Mouse (Mus musculus) urinary bladder, adult 18-20 months (tissue): Measurements from ENCODE around the gene Pias1.

Experiments
- DNase-seq, 2 experiments: peaks; one replicate each; pipeline ENCODE4 v3.0.0; 2022; ENCODE audit warnings: low spot score in 2 of 2, mixed read lengths in 2 of 2

The Pias1 gene

DNA sequence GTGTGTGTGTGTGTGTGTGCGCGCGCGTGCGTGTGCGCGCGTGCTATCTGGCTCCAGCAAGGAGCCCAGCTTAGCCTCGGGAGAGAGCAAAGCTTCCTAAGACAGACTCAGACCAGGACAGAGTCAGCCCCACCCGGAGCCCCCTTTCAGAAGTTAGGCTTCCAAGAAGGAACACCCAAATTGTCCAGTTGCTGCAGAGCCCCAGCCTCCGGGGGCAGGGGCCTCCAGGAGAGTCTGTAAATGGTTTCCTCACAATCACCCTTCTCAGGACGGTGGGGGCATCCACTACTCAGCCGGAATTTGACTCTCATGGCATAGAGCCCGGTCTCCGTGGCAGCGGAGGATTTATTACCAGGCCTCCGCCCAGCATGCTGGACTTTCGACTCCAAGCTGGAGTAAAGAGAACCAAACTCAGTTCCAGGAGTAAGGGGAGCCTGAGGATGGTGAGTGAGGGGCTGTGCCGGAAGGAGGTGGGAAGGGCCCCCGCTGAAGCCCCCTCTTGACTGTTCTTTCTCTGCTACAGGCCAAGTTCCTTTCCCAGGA, 129.9 kb downstream of the Pias1 start, which contains the start of gene Calml4:
Gene Calml4 (plus strand): TSS at position 362 of the 543 bp plus-strand sequence.
- DNase-seq = peak; percentile 45 to 77

DNA sequence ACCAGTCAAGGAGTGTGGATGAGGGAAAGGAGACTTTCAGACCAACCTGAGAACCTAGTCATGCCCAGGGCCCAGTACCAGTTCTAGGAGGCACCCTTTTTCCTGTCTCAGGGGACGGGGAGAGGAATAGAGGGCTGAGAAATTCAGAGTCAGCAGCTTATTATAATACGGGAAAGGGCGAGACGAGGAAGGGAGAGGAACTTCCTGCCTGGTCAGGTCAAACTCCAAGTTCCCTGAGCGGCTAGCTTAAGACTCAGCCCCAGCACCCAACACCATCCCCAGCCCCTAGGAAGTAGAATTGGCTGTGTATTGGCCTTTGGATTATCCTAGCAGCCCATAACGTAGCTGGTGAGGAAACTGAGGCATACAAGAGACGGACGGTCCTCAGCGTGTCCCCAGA, 130.5 kb downstream of the Pias1 start:
- DNase-seq = no peak

- no peak for DNase-seq
These were observed 133.2 kb downstream of the Pias1 start for GRCm38 (mm10) chr9:62854483-62854882.

GRCm38 (mm10) chr9:62851571-62851970, 136.2 kb downstream of the Pias1 start:
- DNase-seq = no peak

DNA sequence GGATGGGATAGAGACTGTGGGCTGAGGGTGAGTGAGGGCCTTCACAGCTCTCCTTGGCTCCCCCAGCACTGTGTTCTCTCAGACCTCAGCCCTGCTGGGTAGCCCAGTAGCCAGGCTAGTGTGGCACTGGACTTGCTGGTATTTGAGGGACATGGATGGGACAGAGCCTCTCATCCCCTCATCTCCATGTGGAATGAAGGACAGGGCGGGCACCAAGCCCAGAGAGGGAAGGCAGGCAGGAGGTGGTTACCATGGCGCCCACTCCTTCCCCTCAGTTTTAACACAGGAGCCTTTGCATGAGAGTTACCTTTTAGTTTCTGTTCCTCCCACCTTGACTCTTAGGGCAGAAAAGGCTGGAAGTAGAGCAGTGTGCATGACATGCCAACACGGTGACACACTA, 139.1 kb downstream of the Pias1 start:
- DNase-seq = no peak

DNA sequence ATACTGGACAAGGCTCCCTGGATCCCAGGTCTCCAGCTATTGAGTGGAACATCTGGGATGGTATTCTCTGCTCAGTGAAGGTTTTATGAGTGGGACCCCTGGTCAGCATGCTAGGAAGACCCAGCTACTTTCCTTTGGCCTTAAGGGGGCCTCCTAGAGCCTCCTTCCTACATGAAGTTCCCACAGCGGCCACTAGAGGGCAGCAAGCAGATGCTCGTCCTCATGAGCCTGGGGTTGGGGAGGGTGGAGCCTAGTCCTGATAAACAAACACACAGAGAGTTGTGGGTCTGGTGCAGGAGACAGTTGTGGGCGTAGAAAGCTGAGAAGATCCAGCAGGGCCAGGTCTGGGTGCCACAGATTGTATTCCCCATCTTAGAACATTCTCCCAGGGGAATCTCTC, 140.0 kb downstream of the Pias1 start:
- peak; percentile 72 to 81 for DNase-seq

DNA sequence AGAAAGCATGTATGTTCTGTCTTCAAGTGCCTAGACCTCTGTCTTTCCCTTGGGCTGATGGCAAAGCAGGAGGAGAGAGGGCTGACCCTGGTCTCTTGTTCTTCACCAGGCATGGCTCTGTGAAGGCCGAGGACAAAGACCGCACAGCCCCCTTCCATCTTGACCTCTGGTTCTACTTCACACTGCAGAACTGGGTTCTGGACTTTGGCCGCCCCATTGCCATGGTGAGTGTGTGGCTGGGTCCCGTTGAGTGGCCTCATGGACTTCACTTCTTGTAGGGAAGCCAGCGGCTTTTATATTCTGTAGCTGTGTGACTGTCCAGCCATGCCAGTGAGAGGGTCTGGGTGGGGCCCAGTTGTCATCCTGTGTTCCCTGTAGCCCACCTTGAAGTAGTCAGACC, 143.3 kb downstream of the Pias1 start:
- no peak for DNase-seq

- DNase-seq = no peak
These were observed 144.2 kb downstream of the Pias1 start for GRCm38 (mm10) chr9:62843356-62844024.

GRCm38 (mm10) chr9:62839172-62839770, 148.5 kb downstream of the Pias1 start:
- no peak for DNase-seq

- peak; percentile 63 to 78 for DNase-seq
These were observed 149.1 kb downstream of the Pias1 start, which contains the start of gene Cln6 for GRCm38 (mm10) chr9:62838506-62839171. Gene Cln6, plus strand, starts transcription at chr9:62838785.

GRCm38 (mm10) chr9:62838146-62838505, 149.6 kb downstream of the Pias1 start:
- no peak for DNase-seq

DNA sequence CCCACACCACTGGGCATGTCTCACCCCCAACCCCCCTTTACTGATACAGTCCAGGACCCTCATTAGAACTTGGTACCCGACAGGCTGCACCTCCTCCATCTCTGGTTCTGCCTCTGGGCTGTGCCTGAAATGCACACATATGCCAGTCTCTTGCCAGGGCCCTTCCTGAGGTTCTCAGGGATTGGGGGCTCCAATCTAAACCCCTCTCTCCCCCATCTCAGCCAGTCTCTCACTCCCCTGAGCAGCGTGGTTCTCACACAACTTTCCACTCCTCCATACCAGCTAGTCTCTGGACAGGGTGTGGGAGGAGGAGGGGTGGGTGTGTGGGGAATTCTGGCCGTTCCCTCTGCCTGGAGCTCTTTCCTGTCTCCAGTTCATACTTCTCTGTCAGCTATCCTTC, 150.1 kb downstream of the Pias1 start:
- no peak for DNase-seq

GRCm38 (mm10) chr9:62835705-62836446, 151.8 kb downstream of the Pias1 start:
- DNase-seq = no peak

- DNase-seq = no peak
These were observed 152.8 kb downstream of the Pias1 start for GRCm38 (mm10) chr9:62834906-62835305.

GRCm38 (mm10) chr9:62829877-62830276, 157.8 kb downstream of the Pias1 start:
- no peak for DNase-seq

DNA sequence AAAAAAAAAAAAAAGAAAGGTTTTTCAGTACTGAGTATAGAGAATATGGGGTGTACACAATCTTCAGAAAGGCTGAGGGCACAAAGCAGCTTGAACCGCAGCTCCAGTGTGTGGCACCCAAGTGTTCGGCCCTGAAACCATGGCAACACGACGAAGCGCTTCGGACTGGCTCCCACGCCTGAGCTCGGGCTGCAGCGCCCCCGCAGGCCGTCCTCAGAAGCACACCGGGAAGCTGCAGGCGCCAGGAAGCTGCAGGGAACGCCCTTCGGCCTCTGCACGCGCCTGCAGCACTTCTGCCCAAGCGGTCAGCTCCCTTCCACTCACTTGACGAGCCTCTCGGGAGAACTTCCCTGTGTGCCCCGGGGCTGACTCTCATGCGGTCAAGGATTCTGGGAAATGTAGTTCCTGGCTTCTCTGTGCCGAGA, 159.1 kb downstream of the Pias1 start:
- DNase-seq = peak; percentile 91 to 94
